Mouse (Mus musculus) E14TG2a.4 (cell line): ENCODE results near the gene Mast4.

Experiments
- CTCF ChIP-seq: conservative IDR thresholded peaks from 2 replicates; pipeline ENCODE4 v1.5.1; 2014; ENCODE audit warnings: low read length
- NANOG ChIP-seq: IDR thresholded peaks from 2 replicates; pipeline ENCODE4 v1.6.1; 2014; ENCODE audit warnings: borderline replicate concordance, low read length, mixed read lengths
- POU5F1 ChIP-seq: IDR thresholded peaks from 2 replicates; pipeline ENCODE4 v1.6.1; 2014; ENCODE audit warnings: low read length, borderline replicate concordance

- TF ChIP-seq CTCF = no peak
- TF ChIP-seq POU5F1 = no peak
- no peak for TF ChIP-seq NANOG
These were observed 467.5 kb downstream of the Mast4 start for GRCm38 (mm10) chr13:102866816-102867215.
